Mouse (Mus musculus) urinary bladder, postnatal 14 days (tissue): ENCODE results near the gene Nlrc4.
A peak's percentile ranks its signal among the peaks of the same experiment; 100 is the strongest.

Source experiments
- DNase-seq: peaks from one replicate; pipeline ENCODE4 v3.0.0; 2021; ENCODE audit warnings: low spot score

Nlrc4 gene

DNA sequence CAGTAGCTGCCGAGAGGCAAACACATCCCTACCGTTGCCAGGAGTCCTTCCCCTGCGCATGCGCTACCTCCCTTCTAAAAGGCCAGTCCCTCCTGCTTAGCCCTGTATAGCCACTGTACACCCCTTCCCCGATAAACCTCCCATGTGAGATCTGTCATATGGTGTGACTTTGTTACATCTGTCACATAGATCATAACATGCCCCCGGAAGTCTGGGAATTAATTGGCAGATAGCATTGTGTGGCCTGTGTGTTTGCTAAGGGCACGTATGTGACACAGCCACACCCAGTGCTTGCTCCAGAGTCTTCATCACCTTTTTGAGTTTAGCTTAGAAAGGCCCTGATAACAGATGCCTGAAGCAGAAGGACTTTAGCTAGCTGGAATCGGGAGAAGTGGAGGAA is 28.9 kb downstream of the Nlrc4 start:
- DNase-seq: no peak

DNA sequence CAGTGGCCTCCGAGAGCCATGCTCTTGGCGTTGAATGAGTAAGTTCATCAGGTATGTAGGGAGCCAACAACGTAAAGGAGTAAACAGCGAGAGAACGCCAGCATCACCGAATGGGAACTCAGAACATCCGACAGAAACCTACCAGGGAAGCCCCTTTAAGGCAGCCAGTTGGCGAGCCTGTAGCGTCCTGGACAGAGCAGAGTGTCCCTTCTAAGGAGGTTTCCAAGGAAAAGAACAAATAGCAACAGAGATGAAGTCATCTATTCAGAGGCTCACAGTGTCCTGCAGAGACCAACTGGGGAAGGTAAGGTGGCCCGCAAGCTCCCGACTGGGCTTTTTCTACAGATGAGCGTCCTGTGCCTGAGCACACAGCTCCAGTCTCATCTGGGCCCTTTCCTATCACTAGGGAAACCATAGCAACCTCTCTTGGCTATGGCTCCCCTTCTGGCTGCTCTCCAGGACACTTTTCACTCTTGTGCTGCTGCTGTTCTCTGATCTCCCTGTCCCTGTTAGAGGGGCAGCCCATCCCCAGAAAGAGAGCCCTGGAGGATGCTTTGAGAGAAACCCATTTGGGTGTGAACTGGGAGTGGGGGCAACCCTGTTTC is 34.4 kb downstream of the Nlrc4 start:
- no peak for DNase-seq

DNA sequence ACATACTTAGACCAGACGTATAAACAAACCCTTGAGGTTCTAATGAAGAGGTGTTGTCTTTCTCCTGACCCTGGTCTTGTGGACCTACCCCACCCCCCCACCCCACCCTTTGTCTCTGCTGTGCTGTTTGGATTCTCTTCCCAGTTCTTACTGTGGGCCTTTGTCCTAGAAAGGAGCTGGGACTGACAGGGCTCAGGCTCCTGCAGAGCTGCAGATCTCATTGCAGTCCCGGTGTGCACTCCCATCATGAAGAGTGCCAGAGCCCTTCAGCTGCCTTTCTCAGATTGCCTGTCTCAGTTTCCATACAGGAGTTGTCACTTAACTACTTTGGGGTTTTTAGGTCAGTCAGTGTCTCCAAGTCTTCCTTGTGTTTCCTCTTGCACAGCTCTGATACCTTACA is 38.3 kb downstream of the Nlrc4 start:
- no peak for DNase-seq

DNA sequence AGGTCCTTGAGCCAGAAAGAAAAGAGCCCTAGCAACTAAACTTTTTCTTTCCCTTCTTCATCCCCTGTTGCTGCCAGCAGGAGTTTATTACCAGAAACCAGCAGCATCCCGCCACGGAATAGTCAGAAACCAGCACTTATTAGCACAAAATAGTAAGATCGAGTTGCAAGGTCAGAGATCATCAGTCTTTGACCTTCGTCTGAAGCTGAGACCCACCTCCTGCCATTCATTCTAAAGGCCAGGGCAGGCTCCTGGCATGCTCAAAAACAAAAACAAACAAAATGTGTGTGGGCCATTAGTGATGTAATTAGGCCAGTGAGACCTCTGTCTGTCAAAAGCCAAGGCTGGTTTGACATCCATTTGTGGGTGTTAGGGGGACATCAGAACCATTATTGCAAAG is 40.8 kb downstream of the Nlrc4 start:
- no peak for DNase-seq

DNA sequence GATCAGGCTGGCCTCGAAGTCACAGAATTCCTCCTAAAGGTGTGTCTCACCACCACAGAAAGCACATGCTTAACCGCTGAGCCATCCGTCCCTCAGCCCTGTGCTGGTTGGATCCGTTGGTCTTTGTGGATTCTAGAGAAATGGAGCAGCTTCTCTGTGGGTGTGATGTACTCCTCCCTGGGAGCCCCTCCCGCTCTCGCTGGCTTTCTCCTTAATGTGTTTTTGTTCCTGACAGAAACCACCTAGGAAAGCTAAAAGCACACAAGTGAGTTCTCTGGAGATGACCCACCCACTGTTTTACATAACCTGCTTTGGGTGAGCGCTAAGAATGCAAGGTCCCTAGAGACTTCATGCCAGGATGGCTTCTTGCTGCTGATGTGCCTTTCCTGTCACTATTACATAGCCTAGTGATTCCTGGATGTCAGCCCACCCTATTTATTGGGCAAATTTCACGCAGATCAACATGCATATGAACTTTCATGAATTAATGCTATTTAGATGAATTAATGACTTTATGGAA is 42.0 kb downstream of the Nlrc4 start:
- no peak for DNase-seq

DNA sequence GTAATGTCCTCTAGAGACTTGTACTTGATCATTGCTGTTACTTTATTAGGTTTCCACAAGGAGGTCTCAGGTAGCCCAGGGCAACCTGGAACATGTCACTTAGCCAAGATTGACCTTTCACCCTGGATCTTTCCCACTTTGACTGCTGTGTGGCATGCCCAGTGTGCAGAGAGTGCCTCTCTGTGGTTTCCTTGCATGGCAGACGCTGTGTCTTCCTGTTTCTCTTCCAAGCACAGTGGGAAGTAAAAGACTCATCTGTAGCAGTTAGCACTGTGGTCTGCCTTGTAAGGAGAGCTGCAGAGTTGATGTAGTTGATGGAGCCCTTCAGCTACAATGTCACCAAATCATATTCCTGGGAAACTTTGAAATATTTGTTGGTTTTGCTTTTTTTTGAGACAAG is 44.3 kb downstream of the Nlrc4 start:
- no peak for DNase-seq

DNA sequence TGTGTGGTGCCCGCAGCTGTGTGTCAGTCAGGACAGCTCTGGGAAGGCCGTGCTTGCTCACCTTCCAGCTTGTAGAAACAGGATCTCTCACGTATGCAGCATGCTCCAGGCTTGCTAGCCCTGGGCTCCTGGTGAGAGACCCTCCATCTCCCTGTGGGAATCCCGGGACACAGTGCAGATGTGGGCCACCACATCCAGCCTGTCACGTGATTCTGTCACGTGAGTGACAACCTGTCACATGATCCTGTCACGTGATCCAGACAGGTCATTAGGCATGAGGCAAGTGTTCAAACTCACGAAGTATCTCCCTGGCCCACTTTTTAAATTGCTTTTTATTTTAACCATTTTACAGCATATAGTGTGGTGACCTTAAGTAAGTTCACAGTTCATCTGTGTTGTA is 45.6 kb downstream of the Nlrc4 start:
- no peak for DNase-seq

DNA sequence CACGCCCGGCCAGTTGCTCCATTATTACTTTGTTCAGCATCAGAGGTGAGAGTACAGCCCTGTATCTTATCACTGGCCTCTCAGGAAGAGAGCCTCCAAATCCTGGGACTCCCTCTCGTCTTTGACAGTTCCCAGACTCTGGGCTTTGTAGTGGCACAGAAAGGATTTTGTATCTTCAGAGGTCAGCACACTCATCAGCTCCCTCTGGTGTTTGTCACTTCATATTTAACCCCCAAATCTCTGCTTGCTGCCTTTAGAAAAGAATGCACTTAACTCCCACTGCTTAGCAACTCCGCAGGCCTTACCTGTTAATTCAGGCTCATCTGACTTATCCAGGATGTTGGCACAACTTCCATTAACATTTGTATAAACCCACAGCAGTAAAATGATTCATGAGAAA is 49.2 kb downstream of the Nlrc4 start:
- no peak for DNase-seq

DNA sequence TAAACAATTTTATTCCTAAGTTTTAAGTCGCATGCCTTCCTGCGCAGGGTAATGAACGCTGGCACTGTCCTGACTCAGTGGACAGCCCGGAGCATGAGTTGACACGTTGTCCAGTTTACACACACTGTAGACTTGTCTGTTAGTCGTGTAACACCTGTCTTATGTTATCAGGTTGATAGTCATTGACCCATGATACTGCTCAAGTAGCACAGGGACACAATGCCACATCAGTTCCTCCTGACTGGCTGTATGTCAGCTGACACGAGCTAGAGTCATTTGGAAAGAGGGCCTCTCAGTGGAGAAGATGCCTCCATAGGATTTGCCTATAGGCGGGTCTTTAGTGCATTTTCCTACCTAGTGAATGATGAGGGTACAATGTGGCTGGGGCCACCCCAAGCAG is 52.5 kb downstream of the Nlrc4 start:
- DNase-seq: no peak

DNA sequence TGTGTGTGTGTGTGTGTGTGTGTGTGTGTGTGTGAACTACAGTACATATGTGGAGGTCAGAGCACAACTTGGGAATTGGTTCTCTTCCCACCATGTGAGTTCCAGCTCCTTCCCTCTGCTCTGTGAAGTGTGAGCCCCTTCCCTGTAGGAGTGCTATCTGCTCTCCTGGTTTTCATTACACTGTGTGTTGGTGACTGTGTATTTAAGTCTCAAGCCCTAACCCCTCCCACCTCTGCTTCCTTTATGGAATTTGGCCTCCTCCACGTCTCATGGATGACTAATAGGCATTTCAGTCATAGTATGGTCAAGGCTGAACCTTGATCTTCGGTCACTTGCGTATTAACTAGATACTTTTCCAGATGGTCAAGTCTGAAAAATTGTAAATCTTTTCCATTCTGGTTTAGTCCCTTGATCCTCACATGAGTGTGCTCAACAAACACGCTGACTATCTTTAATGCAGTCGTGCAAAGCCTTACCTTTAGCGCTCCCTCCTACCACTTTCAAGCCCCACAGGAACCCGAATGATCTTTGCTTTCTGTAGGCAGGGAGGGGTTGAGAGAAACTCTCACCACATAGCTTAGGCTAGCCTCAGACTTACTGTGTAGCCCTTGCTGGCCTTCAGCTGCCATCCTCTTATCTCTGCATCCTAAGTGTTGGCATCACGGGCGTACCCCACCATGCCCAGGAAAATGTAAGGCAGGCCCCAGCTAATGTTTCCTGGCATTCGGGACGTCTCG is 56.3 kb downstream of the Nlrc4 start:
- DNase-seq: no peak

DNA sequence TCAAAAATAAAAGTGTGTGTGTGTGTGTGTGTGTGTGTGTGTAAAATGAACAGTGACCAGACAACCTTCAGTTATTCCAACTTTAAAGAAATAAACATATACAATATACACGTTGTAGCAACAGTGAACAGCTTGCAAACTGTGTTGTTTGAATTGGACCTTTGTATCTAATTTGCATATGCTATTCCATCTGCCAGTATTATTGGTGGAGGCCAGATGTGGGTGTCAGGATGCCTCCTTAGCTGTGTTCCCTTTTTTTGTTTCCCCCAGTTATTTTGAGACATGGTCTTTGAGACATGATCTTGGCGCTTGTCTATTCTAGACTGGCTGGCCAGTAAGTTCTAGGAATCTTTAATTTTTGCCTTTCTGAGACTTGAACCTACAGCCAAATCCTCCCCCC is 61.8 kb downstream of the Nlrc4 start:
- DNase-seq: no peak

DNA sequence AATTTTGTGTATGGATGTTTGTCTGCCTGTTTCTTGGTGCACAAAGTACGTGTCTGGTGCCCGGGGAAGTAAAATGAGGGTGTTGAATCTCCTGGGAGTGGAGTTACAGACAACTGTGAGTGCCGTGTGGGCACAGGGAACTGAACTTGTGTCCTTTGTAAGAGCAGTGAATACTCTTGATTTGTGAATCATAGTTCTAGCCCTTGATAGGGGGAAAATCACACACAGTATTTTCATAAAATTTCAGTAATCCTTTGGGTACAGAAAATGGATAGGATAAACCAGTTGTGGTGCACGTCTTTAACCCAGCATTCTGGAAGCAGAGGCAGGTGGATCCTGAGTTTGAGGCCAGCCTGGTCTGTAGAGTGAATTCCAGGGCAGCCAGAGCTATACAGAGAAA is 62.2 kb downstream of the Nlrc4 start:
- no peak for DNase-seq

DNA sequence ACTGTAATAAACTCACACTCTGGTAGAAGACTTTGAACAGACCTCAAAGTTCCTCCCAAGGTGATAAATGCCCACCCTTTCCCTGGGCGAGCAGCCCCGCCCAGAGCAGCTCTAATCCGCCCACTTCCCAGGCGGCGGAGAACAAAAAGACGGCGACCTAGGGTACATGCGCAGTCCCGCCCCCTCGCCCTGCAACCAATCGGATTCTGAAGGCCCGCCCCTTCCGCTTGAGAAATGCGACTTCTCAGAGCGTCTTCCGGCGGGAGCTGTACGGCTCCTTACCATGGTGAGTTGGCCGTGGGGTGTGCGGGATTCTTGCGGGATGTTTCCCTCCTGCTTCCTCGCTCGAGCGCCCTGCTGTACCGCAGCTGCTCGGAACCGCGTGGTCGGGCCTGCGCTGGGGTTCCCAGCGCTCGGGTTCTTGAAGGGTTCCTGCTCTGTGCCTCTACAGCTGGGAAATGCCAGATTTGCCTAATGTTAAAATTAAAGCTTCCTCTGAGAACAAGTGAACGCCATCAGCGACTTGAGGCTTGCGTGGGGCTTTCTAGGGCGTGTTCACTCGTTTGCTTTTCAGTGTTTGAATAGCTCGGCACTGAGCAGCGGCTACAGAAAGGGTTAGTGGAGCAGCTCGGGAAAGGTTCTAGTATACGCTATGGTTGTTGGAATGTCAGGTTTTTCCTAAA is 63.4 kb downstream of the Nlrc4 start, which contains the start of gene Slc30a6:
Slc30a6 (plus strand) TSS at position 226 of the 683 bp plus-strand sequence.
- peak; percentile 97 for DNase-seq

DNA sequence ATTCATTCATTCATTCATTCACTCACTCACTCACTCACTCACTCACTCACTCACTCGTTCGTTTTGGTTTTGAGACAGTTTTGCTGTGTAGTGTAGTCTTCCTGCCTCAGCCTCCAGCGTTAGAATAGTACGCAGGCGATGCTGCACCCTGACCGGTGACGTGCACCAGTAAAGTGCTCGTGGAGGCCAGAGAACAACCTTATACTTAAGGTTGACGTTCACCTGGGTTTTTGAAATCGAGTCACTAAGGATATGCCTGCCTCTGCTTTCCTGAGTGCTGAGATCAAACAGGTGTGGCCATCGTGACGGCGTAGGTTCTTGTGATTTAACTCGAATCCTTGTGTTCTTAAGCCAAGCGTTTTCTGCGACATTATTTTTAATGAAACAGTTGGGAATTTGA is 64.1 kb downstream of the Nlrc4 start:
- no peak for DNase-seq

DNA sequence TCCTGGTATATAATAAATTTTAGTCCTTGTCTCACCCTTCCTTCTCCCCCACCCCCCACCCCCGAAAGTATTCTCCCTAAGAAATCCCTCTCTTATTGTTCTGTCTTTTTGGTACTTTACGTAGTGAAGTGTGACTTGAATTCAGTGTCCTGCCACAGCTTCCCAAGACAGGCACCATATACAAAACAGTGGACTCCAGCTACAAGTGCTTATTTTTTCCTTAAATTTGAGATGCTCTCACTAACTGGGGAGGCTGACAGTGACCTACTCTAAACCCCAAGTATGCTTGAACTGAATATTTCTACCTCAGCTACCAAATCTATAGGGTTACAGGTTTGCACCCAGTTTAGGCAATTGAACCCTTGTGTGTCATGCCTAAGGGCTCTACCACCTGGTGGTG is 64.6 kb downstream of the Nlrc4 start:
- no peak for DNase-seq

DNA sequence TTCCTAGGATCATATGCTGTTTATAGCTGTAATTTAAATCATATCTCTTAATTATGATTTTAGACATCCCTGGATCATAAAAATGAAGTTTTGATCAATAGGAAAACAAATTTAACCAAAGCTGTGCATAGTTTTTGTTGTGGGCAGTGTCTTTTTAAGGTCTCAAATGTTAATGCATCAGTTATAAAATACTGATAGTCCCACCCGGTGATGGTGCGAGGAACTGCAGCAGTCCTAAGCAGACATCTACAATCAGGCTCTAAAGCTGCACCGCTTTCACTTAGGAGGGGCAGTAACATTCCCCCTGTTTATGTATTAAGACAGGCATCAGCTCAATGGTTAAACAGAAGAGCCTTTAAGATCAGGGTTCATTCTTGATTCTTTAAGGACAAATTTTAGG is 69.1 kb downstream of the Nlrc4 start:
- DNase-seq: no peak

DNA sequence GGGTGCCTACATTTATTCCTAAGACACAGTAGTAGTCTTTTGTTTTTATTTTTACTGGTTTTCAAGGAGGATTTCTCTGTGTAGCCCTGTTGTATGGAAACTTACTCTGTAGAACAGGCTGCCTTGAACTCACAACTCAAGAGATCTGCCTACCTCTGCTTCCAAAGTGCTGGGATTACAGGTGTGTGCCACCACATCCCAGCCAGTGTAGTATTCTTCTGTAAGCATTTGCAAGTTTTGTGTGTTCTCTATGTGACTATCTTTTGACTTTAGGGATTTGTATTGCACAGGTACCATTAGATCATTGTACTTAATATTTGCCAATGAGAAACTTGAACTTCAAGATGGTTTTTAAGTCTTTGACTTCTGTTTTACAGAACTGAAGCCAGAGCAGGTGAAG is 72.3 kb downstream of the Nlrc4 start:
- no peak for DNase-seq

DNA sequence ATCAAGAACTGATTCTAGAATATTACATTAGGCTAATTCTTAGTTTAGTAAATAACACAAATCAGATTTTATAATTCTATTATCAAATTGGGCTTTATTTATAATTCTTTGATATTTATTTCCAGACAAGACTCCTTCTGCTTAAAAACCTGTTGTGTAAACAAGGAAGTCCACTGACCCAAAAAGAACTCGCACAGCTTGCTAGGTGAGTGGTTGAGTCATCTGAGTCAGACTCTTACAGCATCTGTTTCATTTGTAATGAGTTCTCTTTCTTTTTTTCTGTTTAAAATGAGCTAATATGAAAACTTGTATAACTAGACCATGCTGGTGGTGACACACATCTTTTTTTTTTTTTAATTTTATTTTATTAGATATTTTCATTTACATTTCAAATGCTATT is 82.0 kb downstream of the Nlrc4 start:
- peak; percentile 77 for DNase-seq
